Mouse (Mus musculus): ENCODE measurements around the gene Gm38394. TPM values are rescaled to one million over a fixed set of nuclear protein-coding genes. Genes with fewer than 3 reads are reported as not detected.
"Not testable (repeated sequence)": the region's sequence is repeated elsewhere in the genome, so short reads cannot be mapped to it uniquely, and the experiment has no call there.

Gene Gm38394
- total RNA-seq (2015) (14.4 and 19.1 TPM in 2 replicates), total RNA-seq (2017) (5.9 and 8.7 TPM in 2 replicates)

GRCm38 (mm10) chr1:133661203-133661933 is at the start of gene Gm38394:
TSS of gene Gm38394 (minus strand) at chr1:133661318.
- peak; percentile 100 for ATAC-seq (ENCODE audit: poor library complexity, severe bottlenecking)

DNA sequence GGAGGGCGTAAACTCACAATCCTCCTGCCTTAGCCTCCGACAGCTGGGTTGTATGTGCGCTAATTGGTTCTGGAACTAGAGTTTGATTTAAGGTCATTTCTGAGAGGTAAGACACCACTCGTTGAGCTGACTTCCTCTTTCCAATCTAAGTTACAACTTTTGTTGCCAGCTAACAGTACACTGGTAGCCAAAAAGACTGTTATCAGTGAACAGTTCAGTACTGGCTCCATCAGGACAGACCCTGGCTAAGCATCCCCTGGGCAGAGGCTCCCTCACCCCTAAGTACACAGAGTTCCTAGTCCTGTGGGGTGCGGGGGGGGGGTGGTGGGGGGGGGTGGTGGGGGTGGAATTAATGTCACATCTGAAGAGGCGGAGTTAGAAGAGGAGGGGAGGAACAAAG is 49.8 kb upstream of the Gm38394 start:
- no peak for ATAC-seq (ENCODE audit: poor library complexity, severe bottlenecking)

GRCm38 (mm10) chr1:133709292-133709691 is 48.2 kb upstream of the Gm38394 start:
- no peak for ATAC-seq (ENCODE audit: poor library complexity, severe bottlenecking)

DNA sequence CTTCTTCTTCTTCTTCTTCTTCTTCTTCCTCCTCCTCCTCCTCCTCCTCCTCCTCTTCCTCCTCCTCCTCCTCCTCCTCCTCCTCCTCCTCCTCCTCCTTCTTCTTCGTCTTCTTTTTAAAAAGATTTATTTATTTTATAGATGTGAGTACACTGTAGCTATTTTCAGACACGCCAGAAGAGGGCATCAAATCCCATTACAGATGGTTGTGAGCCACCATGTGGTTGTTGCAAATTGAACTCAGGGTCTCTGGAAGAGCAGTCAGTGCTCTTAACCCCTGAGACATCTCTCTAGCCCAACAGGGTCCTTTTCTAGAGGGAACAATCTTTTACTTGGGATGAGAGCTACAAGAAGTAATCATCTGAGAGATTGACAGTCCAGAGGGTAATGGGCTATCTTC is 40.7 kb upstream of the Gm38394 start:
- ATAC-seq (ENCODE audit: poor library complexity, severe bottlenecking): not testable (repeated sequence)

GRCm38 (mm10) chr1:133697935-133698620 is 37.0 kb upstream of the Gm38394 start:
- no peak for ATAC-seq (ENCODE audit: poor library complexity, severe bottlenecking)

- no peak for ATAC-seq (ENCODE audit: poor library complexity, severe bottlenecking)
These were observed 34.8 kb upstream of the Gm38394 start for GRCm38 (mm10) chr1:133695901-133696300.

- peak; percentile 55 for ATAC-seq (ENCODE audit: poor library complexity, severe bottlenecking)
These were observed 33.8 kb upstream of the Gm38394 start for GRCm38 (mm10) chr1:133694876-133695275.

GRCm38 (mm10) chr1:133694301-133694700 is 33.2 kb upstream of the Gm38394 start:
- ATAC-seq (ENCODE audit: poor library complexity, severe bottlenecking): no peak

- ATAC-seq (ENCODE audit: poor library complexity, severe bottlenecking): no peak
These were observed 32.5 kb upstream of the Gm38394 start for GRCm38 (mm10) chr1:133693536-133694114.

GRCm38 (mm10) chr1:133692195-133692594 is 31.1 kb upstream of the Gm38394 start:
- no peak for ATAC-seq (ENCODE audit: poor library complexity, severe bottlenecking)

GRCm38 (mm10) chr1:133691046-133691445 is 29.9 kb upstream of the Gm38394 start:
- no peak for ATAC-seq (ENCODE audit: poor library complexity, severe bottlenecking)

DNA sequence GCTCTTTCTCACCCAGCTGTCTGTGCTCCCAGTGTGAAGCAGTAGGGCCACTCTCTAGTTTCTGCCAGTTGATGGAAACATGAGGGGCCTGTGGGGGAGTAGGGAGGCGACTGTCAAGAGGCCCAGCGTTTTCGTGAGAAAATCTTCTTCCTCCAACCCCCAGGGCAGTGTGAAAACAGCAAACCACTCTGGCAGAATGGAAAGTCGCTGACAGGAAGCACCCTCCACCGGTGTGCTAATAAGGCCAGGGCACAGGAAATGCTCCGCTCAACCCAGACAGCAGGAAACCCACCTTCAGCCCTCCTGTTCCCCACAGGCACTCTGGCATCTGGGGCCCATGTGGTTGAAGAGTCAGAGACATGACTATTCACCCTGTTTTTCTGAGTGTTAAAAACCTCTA is 28.8 kb upstream of the Gm38394 start, which contains the start of gene Lax1:
Gene Lax1, minus strand, starts transcription at position 212 of the 400 bp plus-strand sequence.
- peak; percentile 73 for ATAC-seq (ENCODE audit: poor library complexity, severe bottlenecking)

- no peak for ATAC-seq (ENCODE audit: poor library complexity, severe bottlenecking)
These were observed 27.2 kb upstream of the Gm38394 start for GRCm38 (mm10) chr1:133688301-133688700.

GRCm38 (mm10) chr1:133685749-133686519 is 24.8 kb upstream of the Gm38394 start:
- peak; percentile 39 for ATAC-seq (ENCODE audit: poor library complexity, severe bottlenecking)

GRCm38 (mm10) chr1:133671801-133672200 is 10.7 kb upstream of the Gm38394 start:
- no peak for ATAC-seq (ENCODE audit: poor library complexity, severe bottlenecking)

GRCm38 (mm10) chr1:133671266-133671665 is 10.1 kb upstream of the Gm38394 start:
- no peak for ATAC-seq (ENCODE audit: poor library complexity, severe bottlenecking)

DNA sequence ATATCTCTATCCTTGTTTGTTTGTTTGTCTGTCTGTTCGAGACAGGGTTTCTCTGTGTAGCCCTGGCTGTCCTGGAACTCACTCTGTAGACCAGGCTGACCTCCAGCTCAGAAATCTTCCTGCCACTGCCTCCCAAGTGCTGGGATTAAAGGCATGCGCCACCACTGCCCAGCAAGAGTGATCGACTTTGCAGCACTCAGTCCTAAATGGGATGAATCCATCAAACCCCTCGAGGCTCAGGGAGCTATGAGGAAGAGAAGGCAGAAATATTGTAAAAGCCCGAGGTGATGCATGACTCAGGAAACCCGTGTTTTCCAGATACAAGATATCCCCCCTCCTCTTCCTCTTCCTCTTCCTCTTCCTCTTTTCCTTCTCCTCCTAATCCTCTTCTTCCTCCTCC is 9.7 kb upstream of the Gm38394 start:
- ATAC-seq (ENCODE audit: poor library complexity, severe bottlenecking): no peak

- ATAC-seq (ENCODE audit: poor library complexity, severe bottlenecking): no peak
These were observed 9.1 kb upstream of the Gm38394 start for GRCm38 (mm10) chr1:133670190-133670589.

DNA sequence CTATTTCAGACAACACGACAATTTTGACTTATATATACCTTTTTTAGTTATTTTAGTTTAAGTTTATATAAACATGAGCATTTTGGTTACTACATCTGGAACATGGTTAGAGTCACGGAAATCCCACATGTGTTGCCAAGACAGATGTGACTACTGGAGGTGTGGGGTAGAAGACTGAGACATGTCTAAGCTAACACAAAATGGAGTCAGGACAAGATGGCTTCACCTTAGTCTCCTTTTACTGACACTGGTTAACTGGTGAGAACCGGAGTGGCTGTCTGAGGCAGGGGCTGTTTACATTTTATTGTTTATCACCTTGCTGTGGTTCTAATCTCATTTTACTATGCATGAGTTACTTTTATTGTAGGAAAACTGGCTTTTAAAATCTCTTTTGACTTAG is 7.5 kb upstream of the Gm38394 start:
- ATAC-seq (ENCODE audit: poor library complexity, severe bottlenecking): no peak

DNA sequence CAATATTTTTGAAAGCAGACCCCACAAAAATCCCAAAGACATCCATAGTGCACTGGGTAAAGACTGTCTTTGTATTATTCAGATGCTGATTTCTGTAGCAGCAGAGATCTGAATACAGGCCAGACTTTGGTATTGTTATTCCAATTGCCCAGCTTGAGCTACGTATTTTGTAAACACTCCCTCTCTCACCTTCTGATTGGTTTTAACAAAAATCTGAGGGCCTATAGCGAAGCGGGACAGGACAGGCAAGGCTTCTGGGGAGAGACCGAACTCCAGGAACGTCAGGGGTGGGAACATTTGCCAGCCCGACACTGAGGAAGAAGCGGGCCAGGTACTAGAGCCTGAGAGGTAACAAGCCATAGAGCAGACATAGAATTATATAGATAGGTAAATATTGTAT is 6.6 kb upstream of the Gm38394 start:
- no peak for ATAC-seq (ENCODE audit: poor library complexity, severe bottlenecking)

GRCm38 (mm10) chr1:133665713-133666112 is 4.6 kb upstream of the Gm38394 start:
- ATAC-seq (ENCODE audit: poor library complexity, severe bottlenecking): not testable (repeated sequence)
